Mouse (Mus musculus) MEL (cell line): ENCODE data around the gene Tsga13. TPM values are rescaled to one million over a fixed set of nuclear protein-coding genes. Genes with fewer than 3 reads are reported as not detected.

Source experiments
- DNase-seq: peaks from one replicate; pipeline ENCODE4 v3.0.0; 2011; ENCODE audit warnings: low read depth, low spot score
- H3K27ac ChIP-seq: 2 replicates; pipeline ENCODE4 v1.5.1; 2012; ENCODE audit warnings: low read depth, mild to moderate bottlenecking, control low read depth, low read length, moderate library complexity; ENCODE audit not compliant: control insufficient read depth
- H3K27me3 ChIP-seq, 2 experiments: fragments of 150-350 bp in 1 of 2; sonication (generic) in 1 of 2; 2 replicates each; pipeline ENCODE4 v1.6.1; 2012; ENCODE audit warnings: low read length in 2 of 2, mild to moderate bottlenecking in 2 of 2, improper control_type of control experiment in 1 of 2, moderate library complexity in 1 of 2; ENCODE audit not compliant: insufficient read depth in 2 of 2, control insufficient read depth in 1 of 2
- H3K36me3 ChIP-seq, 2 experiments: 2 replicates each; pipeline ENCODE4 v1.6.1; 2012 to 2014; ENCODE audit warnings: low read length in 2 of 2, improper control_type of control experiment in 1 of 2, inconsistent platforms in 1 of 2, mild to moderate bottlenecking in 1 of 2; ENCODE audit not compliant: insufficient read depth in 2 of 2, control insufficient read depth in 1 of 2
- H3K4me1 ChIP-seq, 2 experiments: fragments of 150-350 bp in 1 of 2; sonication (generic) in 1 of 2; 2 replicates each; pipeline ENCODE4 v1.6.1; 2012; ENCODE audit warnings: low read length in 2 of 2, improper control_type of control experiment in 1 of 2, mild to moderate bottlenecking in 1 of 2; ENCODE audit not compliant: insufficient read depth in 2 of 2, control insufficient read depth in 1 of 2
- H3K4me3 ChIP-seq, 2 experiments: fragments of 150-350 bp in 1 of 2; sonication (generic) in 1 of 2; 2 replicates each; pipeline ENCODE4 v1.5.1; 2012; ENCODE audit warnings: low read depth in 2 of 2, low read length in 2 of 2, mild to moderate bottlenecking in 2 of 2, moderate library complexity in 2 of 2, control low read depth in 1 of 2, improper control_type of control experiment in 1 of 2; ENCODE audit not compliant: control insufficient read depth in 1 of 2, insufficient read depth in 1 of 2
- H3K79me2 ChIP-seq: 2 replicates; pipeline ENCODE4 v1.6.1; 2012; ENCODE audit warnings: mild to moderate bottlenecking, low read length, moderate library complexity; ENCODE audit not compliant: control insufficient read depth, poor library complexity, insufficient read depth
- H3K9ac ChIP-seq: 2 replicates; pipeline ENCODE4 v1.6.1; 2012; ENCODE audit warnings: low read depth, mild to moderate bottlenecking, control low read depth, low read length, moderate library complexity; ENCODE audit not compliant: control insufficient read depth, poor library complexity, severe bottlenecking
- H3K9me3 ChIP-seq: fragments of 150-350 bp; sonication (generic); replicated peaks from 2 replicates; pipeline ENCODE4 v1.6.1; 2012; ENCODE audit warnings: mild to moderate bottlenecking, low read length, improper control_type of control experiment, moderate library complexity; ENCODE audit not compliant: insufficient read depth
- CHD1 ChIP-seq: IDR thresholded peaks from 2 replicates; pipeline ENCODE4 v1.6.1; 2012; ENCODE audit warnings: low read depth, mild to moderate bottlenecking, inconsistent platforms, low read length, improper control_type of control experiment
- EP300 ChIP-seq, 2 experiments: IDR thresholded peaks; 2 replicates each; pipeline ENCODE4 v1.6.1; 2011; ENCODE audit warnings: improper control_type of control experiment in 2 of 2, low read length in 2 of 2, low read depth in 1 of 2, mild to moderate bottlenecking in 1 of 2
- ETS1 ChIP-seq: IDR thresholded peaks from 2 replicates; pipeline ENCODE4 v1.6.1; 2012; ENCODE audit warnings: low read depth, mild to moderate bottlenecking, inconsistent platforms, low read length, improper control_type of control experiment, moderate library complexity
- HCFC1 ChIP-seq: IDR thresholded peaks from 2 replicates; pipeline ENCODE4 v1.6.1; 2012; ENCODE audit warnings: low read depth, mild to moderate bottlenecking, inconsistent platforms, low read length, improper control_type of control experiment, moderate library complexity
- JUND ChIP-seq: IDR thresholded peaks from 2 replicates; pipeline ENCODE4 v1.6.1; 2011; ENCODE audit warnings: low read depth, mild to moderate bottlenecking, improper control_type of control experiment, low read length
- MAFK ChIP-seq: IDR thresholded peaks from 2 replicates; pipeline ENCODE4 v1.6.1; 2011; ENCODE audit warnings: low read depth, mild to moderate bottlenecking, low read length, improper control_type of control experiment, borderline replicate concordance
- MEF2A ChIP-seq: IDR thresholded peaks from 2 replicates; pipeline ENCODE4 v1.6.1; 2014; ENCODE audit warnings: low read depth, mild to moderate bottlenecking, inconsistent platforms, low read length, improper control_type of control experiment; ENCODE audit not compliant: poor library complexity, insufficient replicate concordance, severe bottlenecking; ENCODE audit errors: extremely low read depth
- MXI1 ChIP-seq: IDR thresholded peaks from 2 replicates; pipeline ENCODE4 v1.6.1; 2011; ENCODE audit warnings: mild to moderate bottlenecking, low read depth, low read length, improper control_type of control experiment
- POLR2A ChIP-seq, 2 experiments: IDR thresholded peaks; 2 replicates each; pipeline ENCODE4 v1.6.1; 2011 to 2012; ENCODE audit warnings: low read length in 2 of 2, mild to moderate bottlenecking in 2 of 2, control low read depth in 1 of 2, improper control_type of control experiment in 1 of 2, low read depth in 1 of 2, moderate library complexity in 1 of 2; ENCODE audit not compliant: control insufficient read depth in 1 of 2, insufficient read depth in 1 of 2, poor library complexity in 1 of 2
- POLR2AphosphoS2 ChIP-seq: IDR thresholded peaks from 2 replicates; pipeline ENCODE4 v1.6.1; 2011; ENCODE audit warnings: low read length, improper control_type of control experiment
- SMC3 ChIP-seq: IDR thresholded peaks from 2 replicates; pipeline ENCODE4 v1.6.1; 2011; ENCODE audit warnings: low read depth, low read length, improper control_type of control experiment
- TAL1 ChIP-seq: IDR thresholded peaks from 2 replicates; pipeline ENCODE4 v1.6.1; 2012; ENCODE audit warnings: mild to moderate bottlenecking, inconsistent platforms, low read length, moderate library complexity, mixed read lengths
- USF1 ChIP-seq: IDR thresholded peaks from 2 replicates; pipeline ENCODE4 v1.6.1; 2014; ENCODE audit warnings: low read depth, mild to moderate bottlenecking, inconsistent platforms, low read length, improper control_type of control experiment, moderate library complexity
- USF2 ChIP-seq, 2 experiments: IDR thresholded peaks; 2 replicates each; pipeline ENCODE4 v1.6.1; 2011 to 2012; ENCODE audit warnings: improper control_type of control experiment in 2 of 2, low read length in 2 of 2, borderline replicate concordance in 1 of 2, inconsistent platforms in 1 of 2, low read depth in 1 of 2, mild to moderate bottlenecking in 1 of 2; ENCODE audit not compliant: insufficient read depth in 1 of 2
- ZC3H11A ChIP-seq: IDR thresholded peaks from 2 replicates; pipeline ENCODE4 v1.6.1; 2012; ENCODE audit warnings: low read depth, mild to moderate bottlenecking, inconsistent platforms, low read length, improper control_type of control experiment
- ZNF384 ChIP-seq: IDR thresholded peaks from 2 replicates; pipeline ENCODE4 v1.6.1; 2012; ENCODE audit warnings: low read depth, mild to moderate bottlenecking, inconsistent platforms, low read length, improper control_type of control experiment
- polyA plus RNA-seq, 2 experiments: library from polyadenylated mRNA; stranded (reverse) in 1 of 2; unstranded in 1 of 2; fragments of >175 nt in 1 of 2; fragments of >200 nt in 1 of 2; gene quantifications; 2 replicates each; pipeline versions ENCODE4 v1.2.1 to v1.2.4; 2012; ENCODE audit warnings: low replicate concordance in 2 of 2, low read depth in 1 of 2; ENCODE audit not compliant: insufficient read length in 2 of 2, insufficient read depth in 1 of 2, missing spikeins in 1 of 2
- total RNA-seq: library from RNA; depleted of rRNA; stranded (reverse); fragments of 300-350 nt; gene quantifications from 2 replicates; pipeline ENCODE4 v1.2.3, GENCODE M21; 2012; rRNA removed

Gene Tsga13
- total and polyA plus RNA-seq, 3 experiments: not detected

GRCm38 (mm10) chr6:30849818-30850217 lies 65.6 kb downstream of the Tsga13 start:
- H3K27ac ChIP-seq: no peak overlapping the region
- no peaks in the 10 kb centered on the region for H3K79me2 ChIP-seq
- no peaks in the 10 kb centered on the region for H3K36me3 ChIP-seq
- TF ChIP-seq ETS1 (no peak), POLR2AphosphoS2 (no peak), USF1 (no peak), ZNF384 (no peak), HCFC1 (no peak), JUND (no peak), MXI1 (no peak), EP300 (IDR thresholded peaks at IDR 0.05; ENCODE audit: low read depth in 1 of 2, low read length in 2 of 2) (no peak), CHD1 (no peak), ZC3H11A (no peak), MAFK (no peak), SMC3 (no peak), POLR2A (IDR thresholded peaks at IDR 0.05; ENCODE audit: control insufficient read depth in 1 of 2, insufficient read depth in 1 of 2, low read depth in 1 of 2, low read length in 2 of 2, poor library complexity in 1 of 2) (no peak), TAL1 (no peak), MEF2A (no peak), USF2 (IDR thresholded peaks at IDR 0.05; ENCODE audit: borderline replicate concordance in 1 of 2, insufficient read depth in 1 of 2, low read depth in 1 of 2, low read length in 2 of 2) (no peak)
- no peaks in the 10 kb centered on the region for H3K9me3 ChIP-seq
- no peak for DNase-seq
- H3K27me3 ChIP-seq: no peaks in the 10 kb centered on the region
- H3K9ac ChIP-seq: no peak overlapping the region
- H3K4me3 ChIP-seq: no peak overlapping the region
- H3K4me1 ChIP-seq: no peaks in the 10 kb centered on the region

Other genes with a start within 250 kb of the Tsga13 start
- 9.2 and 9.8 TPM in 2 replicates for gene Cep41, start 221.8 kb downstream of the Tsga13 start, total RNA-seq
- gene Cep41, start 221.8 kb downstream of the Tsga13 start, polyA plus RNA-seq: 10 to 100 TPM in 1 of 2 experiments, not detected in 1; 12.0 TPM
- gene Mest, start 192.0 kb downstream of the Tsga13 start, total RNA-seq: 0.10 and 0.12 TPM in 2 replicates
- under 1 TPM in 1 of 2 experiments, not detected in 1; 0.31 TPM for gene Mest, start 192.0 kb downstream of the Tsga13 start, polyA plus RNA-seq
- 14.8 and 16.0 TPM in 2 replicates for gene Copg2, start 18.8 kb downstream of the Tsga13 start, total RNA-seq
- gene Copg2, start 18.8 kb downstream of the Tsga13 start, polyA plus RNA-seq: 10 to 100 TPM in 1 of 2 experiments, not detected in 1; 20.3 TPM
- gene Klf14, start 43.5 kb upstream of the Tsga13 start, total RNA-seq: not detected in 2 replicates
- gene Klf14, start 43.5 kb upstream of the Tsga13 start, polyA plus RNA-seq: not detected